Mouse (Mus musculus): Measurements from ENCODE around the gene Cd96.
"Not testable (repeated sequence)": the region's sequence is repeated elsewhere in the genome, so short reads cannot be mapped to it uniquely, and the experiment has no call there.

The Cd96 gene

GRCm38 (mm10) chr16:46120020-46120419, at the start of gene Cd96:
Cd96 (minus strand) TSS chr16:46120251.
- no peak for DNase-seq

GRCm38 (mm10) chr16:46166971-46167370, 46.9 kb upstream of the Cd96 start:
- no peak for DNase-seq

GRCm38 (mm10) chr16:46165305-46165704, 45.3 kb upstream of the Cd96 start:
- DNase-seq: no peak

- DNase-seq: not testable (repeated sequence)
Measured at GRCm38 (mm10) chr16:46154832-46155231, 34.8 kb upstream of the Cd96 start, which contains the start of gene Gm4737. Gm4737 (minus strand) TSS chr16:46155077.

- DNase-seq: peak; percentile 1 to 22
Measured at GRCm38 (mm10) chr16:46151141-46151540, 31.1 kb upstream of the Cd96 start.

- DNase-seq: no peak
Measured at GRCm38 (mm10) chr16:46148661-46149341, 28.8 kb upstream of the Cd96 start.

- no peak for DNase-seq
Measured at GRCm38 (mm10) chr16:46146962-46147361, 26.9 kb upstream of the Cd96 start.

GRCm38 (mm10) chr16:46122238-46122637, 2.2 kb upstream of the Cd96 start:
- DNase-seq: no peak

GRCm38 (mm10) chr16:46121420-46121819, 1.4 kb upstream of the Cd96 start:
- DNase-seq: peak; percentile 1 to 9

GRCm38 (mm10) chr16:46120607-46121006, 556 bp upstream of the Cd96 start:
- no peak for DNase-seq

- DNase-seq: no peak
Measured at GRCm38 (mm10) chr16:46117645-46118044, 2.4 kb downstream of the Cd96 start.

- no peak for DNase-seq
Measured at GRCm38 (mm10) chr16:46114727-46115126, 5.3 kb downstream of the Cd96 start.

GRCm38 (mm10) chr16:46109536-46109935, 10.5 kb downstream of the Cd96 start:
- DNase-seq: no peak

- DNase-seq: no peak
Measured at GRCm38 (mm10) chr16:46107431-46107830, 12.6 kb downstream of the Cd96 start.

- no peak for DNase-seq
Measured at GRCm38 (mm10) chr16:46104491-46104890, 15.6 kb downstream of the Cd96 start.

GRCm38 (mm10) chr16:46101748-46102147, 18.3 kb downstream of the Cd96 start:
- no peak for DNase-seq

GRCm38 (mm10) chr16:46100286-46100685, 19.8 kb downstream of the Cd96 start:
- DNase-seq: peak; percentile 15 to 62

GRCm38 (mm10) chr16:46097421-46097820, 22.6 kb downstream of the Cd96 start:
- no peak for DNase-seq

GRCm38 (mm10) chr16:46094478-46094877, 25.6 kb downstream of the Cd96 start:
- DNase-seq: peak; percentile 36 to 57

- DNase-seq: no peak
Measured at GRCm38 (mm10) chr16:46092935-46093334, 27.1 kb downstream of the Cd96 start.

- no peak for DNase-seq
Measured at GRCm38 (mm10) chr16:46086874-46087473, 33.1 kb downstream of the Cd96 start.

- no peak for DNase-seq
Measured at GRCm38 (mm10) chr16:46068000-46068399, 52.1 kb downstream of the Cd96 start.

GRCm38 (mm10) chr16:46063278-46063677, 56.8 kb downstream of the Cd96 start:
- no peak for DNase-seq

- DNase-seq: no peak
Measured at GRCm38 (mm10) chr16:46046906-46047305, 73.1 kb downstream of the Cd96 start.

- DNase-seq: no peak
Measured at GRCm38 (mm10) chr16:46036261-46036660, 83.8 kb downstream of the Cd96 start.
